Mouse (Mus musculus): Measurements from ENCODE around the gene Tfdp2. TPM values are rescaled to one million over a fixed set of nuclear protein-coding genes. Genes with fewer than 3 reads are reported as not detected.
"Not testable (repeated sequence)": the region's sequence is repeated elsewhere in the genome, so short reads cannot be mapped to it uniquely, and the experiment has no call there.

The Tfdp2 gene
- polyA plus RNA-seq, 1 experiment from 2014 or later = 53.9 TPM

GRCm38 (mm10) chr9:96163443-96163842 lies 32.6 kb upstream of the Tfdp2 start:
- Histone ChIP-seq H3K36me3 (ENCODE audit: insufficient read depth, low read length) (no peaks in the 10 kb centered on the region), H3K9ac (replicated peaks; ENCODE audit: low read depth) (no peak overlapping the region), H3K4me3 (ENCODE audit: low read depth, low read length) (no peak overlapping the region), H3K27ac (ENCODE audit: low read length) (no peak overlapping the region), H3K27me3 (replicated peaks; ENCODE audit: insufficient read depth, low read length) (no peaks in the 10 kb centered on the region), H3K4me1 (ENCODE audit: insufficient read depth, low read depth, low read length) (no peaks in the 10 kb centered on the region), H3K9me3 (ENCODE audit: low read length) (no peaks in the 10 kb centered on the region), H3K4me2 (replicated peaks; ENCODE audit: low read depth, low read length) (no peak overlapping the region)
- WGBS = 94% methylated on average over 7 of the region's 7 CpGs
- DNase-seq (ENCODE audit: low spot score) = no peak
- TF ChIP-seq CTCF (IDR thresholded peaks at IDR 0.05) (no peak), EP300 (IDR thresholded peaks at IDR 0.05) (no peak)
- no peak for ATAC-seq

GRCm38 (mm10) chr9:96163983-96164382 lies 32.1 kb upstream of the Tfdp2 start:
- 98% methylated on average over 13 of the region's 15 CpGs for WGBS
- not testable (repeated sequence) for H3K9me3 ChIP-seq (ENCODE audit: low read length); H3K27ac ChIP-seq (ENCODE audit: low read length); H3K4me1 ChIP-seq (ENCODE audit: insufficient read depth, low read depth, low read length); H3K36me3 ChIP-seq (ENCODE audit: insufficient read depth, low read length); H3K4me3 ChIP-seq (ENCODE audit: low read depth, low read length); H3K27me3 ChIP-seq (replicated peaks; ENCODE audit: insufficient read depth, low read length); DNase-seq (ENCODE audit: low spot score); H3K9ac ChIP-seq (replicated peaks; ENCODE audit: low read depth); ATAC-seq; H3K4me2 ChIP-seq (replicated peaks; ENCODE audit: low read depth, low read length)

- no peaks in the 10 kb centered on the region for H3K4me1 ChIP-seq (ENCODE audit: insufficient read depth, low read depth, low read length)
- TF ChIP-seq CTCF (IDR thresholded peaks at IDR 0.05) (peak; percentile 92), EP300 (IDR thresholded peaks at IDR 0.05) (no peak)
- WGBS = 37% methylated on average over 5 of the region's 5 CpGs
- ATAC-seq = no peak
- no peak overlapping the region for H3K4me3 ChIP-seq (ENCODE audit: low read depth, low read length)
- no peak overlapping the region for H3K27ac ChIP-seq (ENCODE audit: low read length)
- H3K36me3 ChIP-seq (ENCODE audit: insufficient read depth, low read length) = no peaks in the 10 kb centered on the region; the same call in 1 of the 2 replicates
- no peak overlapping the region for H3K4me2 ChIP-seq (replicated peaks; ENCODE audit: low read depth, low read length)
- no peaks in the 10 kb centered on the region for H3K9me3 ChIP-seq (ENCODE audit: low read length)
- peak; percentile 72 for DNase-seq (ENCODE audit: low spot score)
- H3K9ac ChIP-seq (replicated peaks; ENCODE audit: low read depth) = no peak overlapping the region
- H3K27me3 ChIP-seq (replicated peaks; ENCODE audit: insufficient read depth, low read length) = no peaks in the 10 kb centered on the region
Measured at GRCm38 (mm10) chr9:96167168-96167585, 28.9 kb upstream of the Tfdp2 start.

- WGBS = 64% methylated on average over 3 of the region's 3 CpGs
- Histone ChIP-seq H3K4me3 (ENCODE audit: low read depth, low read length) (no peak overlapping the region), H3K4me1 (ENCODE audit: insufficient read depth, low read depth, low read length) (no peaks in the 10 kb centered on the region), H3K4me2 (replicated peaks; ENCODE audit: low read depth, low read length) (no peak overlapping the region), H3K27ac (ENCODE audit: low read length) (no peak overlapping the region), H3K27me3 (replicated peaks; ENCODE audit: insufficient read depth, low read length) (no peaks in the 10 kb centered on the region), H3K9ac (replicated peaks; ENCODE audit: low read depth) (no peak overlapping the region), H3K36me3 (ENCODE audit: insufficient read depth, low read length) (no peaks in the 10 kb centered on the region; the same call in 1 of the 2 replicates), H3K9me3 (ENCODE audit: low read length) (no peaks in the 10 kb centered on the region)
- no peak for DNase-seq (ENCODE audit: low spot score)
- ATAC-seq = no peak
- no peak for TF ChIP-seq CTCF (IDR thresholded peaks at IDR 0.05)
Measured at GRCm38 (mm10) chr9:96170600-96170999, 25.5 kb upstream of the Tfdp2 start.

- Histone ChIP-seq H3K4me2 (replicated peaks; ENCODE audit: low read depth, low read length) (no peak overlapping the region), H3K9me3 (ENCODE audit: low read length) (no peaks in the 10 kb centered on the region), H3K4me3 (ENCODE audit: low read depth, low read length) (no peak overlapping the region), H3K9ac (replicated peaks; ENCODE audit: low read depth) (no peak overlapping the region), H3K27me3 (replicated peaks; ENCODE audit: insufficient read depth, low read length) (no peaks in the 10 kb centered on the region), H3K4me1 (ENCODE audit: insufficient read depth, low read depth, low read length) (no peaks in the 10 kb centered on the region), H3K27ac (ENCODE audit: low read length) (no peak overlapping the region), H3K36me3 (ENCODE audit: insufficient read depth, low read length) (no peaks in the 10 kb centered on the region)
- 77% methylated on average over 4 of the region's 4 CpGs for whole genome bisulfite sequencing
- ATAC-seq (no peak), DNase-seq (ENCODE audit: low spot score) (no peak)
- TF ChIP-seq CTCF (IDR thresholded peaks at IDR 0.05) (no peak; the same call in 1 of the 2 replicates), EP300 (IDR thresholded peaks at IDR 0.05) (no peak)
Measured at GRCm38 (mm10) chr9:96184909-96185308, 11.2 kb upstream of the Tfdp2 start.

- no peak overlapping the region for H3K4me3 ChIP-seq (ENCODE audit: low read depth, low read length)
- no peak overlapping the region for H3K4me2 ChIP-seq (replicated peaks; ENCODE audit: low read depth, low read length)
- no peak for ATAC-seq
- no peak overlapping the region for H3K27ac ChIP-seq (ENCODE audit: low read length)
- 45% methylated on average over 7 of the region's 7 CpGs for WGBS
- TF ChIP-seq EP300 (IDR thresholded peaks at IDR 0.05) (no peak), CTCF (IDR thresholded peaks at IDR 0.05) (no peak)
- H3K27me3 ChIP-seq (replicated peaks; ENCODE audit: insufficient read depth, low read length) = no peaks in the 10 kb centered on the region
- no peak overlapping the region for H3K9ac ChIP-seq (replicated peaks; ENCODE audit: low read depth)
- H3K9me3 ChIP-seq (ENCODE audit: low read length) = no peaks in the 10 kb centered on the region
- H3K4me1 ChIP-seq (ENCODE audit: insufficient read depth, low read depth, low read length) = no peaks in the 10 kb centered on the region
- DNase-seq (ENCODE audit: low spot score) = no peak
- no peaks in the 10 kb centered on the region for H3K36me3 ChIP-seq (ENCODE audit: insufficient read depth, low read length)
Measured at GRCm38 (mm10) chr9:96186701-96187100, 9.4 kb upstream of the Tfdp2 start.

GRCm38 (mm10) chr9:96196636-96197181 lies 634 bp downstream of the Tfdp2 start:
- 3% methylated on average over 20 of the region's 20 CpGs for WGBS
- H3K9me3 ChIP-seq (ENCODE audit: low read length) = no peaks in the 10 kb centered on the region
- H3K36me3 ChIP-seq (ENCODE audit: insufficient read depth, low read length) = no peaks in the 10 kb centered on the region
- peak overlapping the region; percentile 73 for H3K4me3 ChIP-seq (ENCODE audit: low read depth, low read length)
- H3K27me3 ChIP-seq (replicated peaks; ENCODE audit: insufficient read depth, low read length) = no peaks in the 10 kb centered on the region
- peak overlapping the region; percentile 96 for H3K27ac ChIP-seq (ENCODE audit: low read length)
- no peak for TF ChIP-seq EP300 (IDR thresholded peaks at IDR 0.05)
- TF ChIP-seq CTCF (IDR thresholded peaks at IDR 0.05) = peak; percentile 54
- DNase-seq (ENCODE audit: low spot score) = peak; percentile 62
- 0 out of 2 replicates have a peak, but pooled peaks have one; percentile 15 for ATAC-seq
- peak overlapping the region; percentile 97 for H3K4me2 ChIP-seq (replicated peaks; ENCODE audit: low read depth, low read length)
- peak overlapping the region; percentile 73 for H3K9ac ChIP-seq (replicated peaks; ENCODE audit: low read depth)
- peaks cover 3% of the 10 kb centered on the region; the same call in 1 of the 2 replicates for H3K4me1 ChIP-seq (ENCODE audit: insufficient read depth, low read depth, low read length)
